Mouse (Mus musculus) myocyte (in vitro differentiated cells): ENCODE measurements around the gene Fkbp10. TPM values are rescaled to one million over a fixed set of nuclear protein-coding genes. Genes with fewer than 3 reads are reported as not detected.

Experiments
- H3K27me3 ChIP-seq: one replicate; pipeline ENCODE4 v1.6.1; 2011; ENCODE audit not compliant: control insufficient read depth, insufficient read depth, insufficient read length
- H3K36me3 ChIP-seq: one replicate; pipeline ENCODE4 v1.6.1; 2011; ENCODE audit not compliant: control insufficient read depth, insufficient read depth
- H3K4me2 ChIP-seq: one replicate; pipeline ENCODE4 v1.6.1; 2011; ENCODE audit warnings: low read depth, control low read depth
- H3K4me3 ChIP-seq: one replicate; pipeline ENCODE4 v1.5.1; 2011; ENCODE audit warnings: mild to moderate bottlenecking, control low read depth, moderate library complexity
- H3K79me2 ChIP-seq: one replicate; pipeline ENCODE4 v1.6.1; 2011; ENCODE audit not compliant: control insufficient read depth, insufficient read depth
- H3ac ChIP-seq: one replicate; pipeline ENCODE4 v1.6.1; 2011; ENCODE audit not compliant: control insufficient read depth, insufficient read length
- CEBPB ChIP-seq: IDR thresholded peaks from 2 replicates; pipeline ENCODE4 v1.6.1; 2011; ENCODE audit warnings: mild to moderate bottlenecking, moderate library complexity; ENCODE audit not compliant: poor library complexity, insufficient read depth, severe bottlenecking
- E2F4 ChIP-seq: IDR thresholded peaks from one replicate; pipeline ENCODE4 v1.6.1; 2011; ENCODE audit warnings: mild to moderate bottlenecking, control low read depth, moderate library complexity; ENCODE audit not compliant: insufficient read depth
- MAX ChIP-seq: IDR thresholded peaks from one replicate; pipeline ENCODE4 v1.6.1; 2011; ENCODE audit warnings: low read depth, mild to moderate bottlenecking, control low read depth
- MYOD1 ChIP-seq, 3 experiments: IDR thresholded peaks; one replicate each; pipeline ENCODE4 v1.6.1; 2011; ENCODE audit warnings: control low read depth in 2 of 3, low read depth in 2 of 3, mild to moderate bottlenecking in 2 of 3, moderate library complexity in 1 of 3; ENCODE audit not compliant: insufficient read length in 2 of 3, control insufficient read depth in 1 of 3
- MYOG ChIP-seq, 3 experiments: IDR thresholded peaks; one replicate each; pipeline ENCODE4 v1.6.1; 2011; ENCODE audit warnings: control low read depth in 2 of 3, low read depth in 2 of 3, mild to moderate bottlenecking in 2 of 3; ENCODE audit not compliant: insufficient read length in 2 of 3, control insufficient read depth in 1 of 3, insufficient read depth in 1 of 3
- POLR2A ChIP-seq: IDR thresholded peaks from one replicate; pipeline ENCODE4 v1.6.1; 2011; ENCODE audit warnings: low read depth, mild to moderate bottlenecking, control low read depth, moderate library complexity; ENCODE audit not compliant: insufficient read length
- POLR2AphosphoS2 ChIP-seq: IDR thresholded peaks from one replicate; pipeline ENCODE4 v1.6.1; 2011; ENCODE audit warnings: low read depth, control low read depth; ENCODE audit not compliant: insufficient read length
- REST ChIP-seq: IDR thresholded peaks from one replicate; pipeline ENCODE4 v1.6.1; 2011; ENCODE audit warnings: mild to moderate bottlenecking, control low read depth, moderate library complexity; ENCODE audit not compliant: insufficient read depth, insufficient read length
- SRF ChIP-seq: IDR thresholded peaks from one replicate; pipeline ENCODE4 v1.6.1; 2011; ENCODE audit warnings: low read depth; ENCODE audit not compliant: control insufficient read depth, insufficient read length
- TCF12 ChIP-seq: IDR thresholded peaks from one replicate; pipeline ENCODE4 v1.6.1; 2011; ENCODE audit warnings: mild to moderate bottlenecking, control low read depth; ENCODE audit not compliant: poor library complexity, insufficient read depth, severe bottlenecking
- TCF3 ChIP-seq: IDR thresholded peaks from one replicate; pipeline ENCODE4 v1.6.1; 2011; ENCODE audit warnings: low read depth, control low read depth; ENCODE audit not compliant: insufficient read length
- USF1 ChIP-seq: IDR thresholded peaks from one replicate; pipeline ENCODE4 v1.6.1; 2011; ENCODE audit warnings: low read depth, mild to moderate bottlenecking, control low read depth, moderate library complexity
- polyA plus RNA-seq: library from polyadenylated mRNA; unstranded; fragments of >200 nt; fragmentation: generic; extraction: Trizol; gene quantifications from one replicate; pipeline ENCODE4 v1.2.1, GENCODE M21; 2012; ENCODE audit warnings: missing spikeins

Gene Fkbp10
- polyA plus RNA-seq, 1 experiment: 162 TPM

DNA sequence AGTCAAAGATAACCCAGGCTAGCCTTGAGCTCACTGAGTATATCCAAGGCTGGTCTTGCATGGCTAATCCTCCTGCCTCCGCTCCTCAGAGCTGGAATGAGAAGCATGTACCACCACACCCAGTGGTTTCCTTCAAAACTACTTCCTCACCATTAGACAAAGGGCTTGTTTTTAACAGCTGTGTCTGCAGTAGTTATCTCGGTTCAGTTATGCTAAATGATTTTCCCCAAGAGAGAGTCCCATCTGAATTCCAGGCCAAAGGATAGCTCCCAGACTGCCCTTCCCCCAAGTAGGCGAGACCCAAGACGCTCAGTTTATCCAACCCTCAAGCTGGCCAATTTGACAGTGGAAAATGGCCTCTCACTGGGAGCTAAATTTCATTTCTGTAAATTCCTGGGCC lies 39.5 kb upstream of the Fkbp10 start:
- H3K79me2 ChIP-seq: no peaks in the 10 kb centered on the region
- H3K36me3 ChIP-seq: peaks cover 60% of the 10 kb centered on the region
- H3ac ChIP-seq: no peak overlapping the region
- H3K4me3 ChIP-seq: no peak overlapping the region
- H3K4me2 ChIP-seq: no peak overlapping the region
- H3K27me3 ChIP-seq: no peaks in the 10 kb centered on the region
- TF ChIP-seq USF1: no peak
- peak in 2 of 3 experiments; percentile 9 to 13 for TF ChIP-seq MYOG (IDR thresholded peaks at IDR 0.05; ENCODE audit: control insufficient read depth in 1 of 3, insufficient read depth in 1 of 3, insufficient read length in 2 of 3, low read depth in 2 of 3)

DNA sequence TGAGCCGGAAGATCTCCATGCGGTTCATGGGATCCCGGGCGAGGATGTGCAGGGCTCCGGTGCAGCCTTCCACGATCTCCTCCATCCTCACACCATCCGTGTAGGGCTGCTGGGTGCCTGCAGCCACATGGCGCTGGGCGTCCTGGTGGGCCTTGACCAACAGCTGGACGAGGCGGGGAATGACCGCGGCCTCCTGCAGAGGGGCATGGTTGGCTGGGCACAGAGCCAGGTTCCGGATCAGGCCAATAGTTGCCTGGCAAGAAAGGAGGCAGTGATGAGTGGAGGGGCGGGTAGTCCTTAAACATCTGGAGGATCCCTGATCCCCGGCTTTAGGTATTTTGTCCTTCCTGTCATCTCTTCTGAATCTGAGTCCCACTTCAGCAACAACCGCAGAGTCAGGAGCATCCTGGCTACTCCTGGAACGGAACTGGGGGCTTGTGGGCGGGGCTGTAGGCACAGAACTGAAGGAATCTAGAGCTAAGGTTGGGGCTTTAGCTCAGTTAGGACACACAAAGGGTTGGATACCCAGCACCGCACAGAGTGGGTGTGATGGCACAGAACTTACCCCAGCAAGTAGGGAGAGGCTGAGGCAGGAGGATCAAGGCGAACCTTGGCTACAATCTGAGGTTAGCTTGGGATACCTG lies 38.6 kb upstream of the Fkbp10 start:
- H3K4me2 ChIP-seq: no peak overlapping the region
- no peaks in the 10 kb centered on the region for H3K79me2 ChIP-seq
- peaks cover 59% of the 10 kb centered on the region for H3K36me3 ChIP-seq
- H3K27me3 ChIP-seq: no peaks in the 10 kb centered on the region
- TF ChIP-seq POLR2AphosphoS2: no peak
- peak in 2 of 3 experiments; percentile 33 for TF ChIP-seq MYOG (IDR thresholded peaks at IDR 0.05; ENCODE audit: control insufficient read depth in 1 of 3, insufficient read depth in 1 of 3, insufficient read length in 2 of 3, low read depth in 2 of 3)
- H3ac ChIP-seq: no peak overlapping the region
- H3K4me3 ChIP-seq: no peak overlapping the region

- peaks cover 62% of the 10 kb centered on the region for H3K36me3 ChIP-seq
- no peak overlapping the region for H3ac ChIP-seq
- H3K4me2 ChIP-seq: no peak overlapping the region
- H3K79me2 ChIP-seq: no peaks in the 10 kb centered on the region
- no peak for TF ChIP-seq E2F4
- no peak for TF ChIP-seq MYOG (IDR thresholded peaks at IDR 0.05; ENCODE audit: control insufficient read depth in 1 of 3, insufficient read depth in 1 of 3, insufficient read length in 2 of 3, low read depth in 2 of 3)
- TF ChIP-seq POLR2AphosphoS2: no peak
- no peak for TF ChIP-seq CEBPB
- TF ChIP-seq REST: no peak
- TF ChIP-seq TCF3: no peak
- TF ChIP-seq TCF12: no peak
- TF ChIP-seq USF1: no peak
- TF ChIP-seq MAX: no peak
- TF ChIP-seq MYOD1 (IDR thresholded peaks at IDR 0.05; ENCODE audit: control insufficient read depth in 1 of 3, insufficient read length in 2 of 3, low read depth in 2 of 3): no peak
- no peak for TF ChIP-seq POLR2A
- TF ChIP-seq SRF: no peak
- H3K4me3 ChIP-seq: no peak overlapping the region
- no peaks in the 10 kb centered on the region for H3K27me3 ChIP-seq
Measured at GRCm38 (mm10) chr11:100377989-100378388, 37.5 kb upstream of the Fkbp10 start.

DNA sequence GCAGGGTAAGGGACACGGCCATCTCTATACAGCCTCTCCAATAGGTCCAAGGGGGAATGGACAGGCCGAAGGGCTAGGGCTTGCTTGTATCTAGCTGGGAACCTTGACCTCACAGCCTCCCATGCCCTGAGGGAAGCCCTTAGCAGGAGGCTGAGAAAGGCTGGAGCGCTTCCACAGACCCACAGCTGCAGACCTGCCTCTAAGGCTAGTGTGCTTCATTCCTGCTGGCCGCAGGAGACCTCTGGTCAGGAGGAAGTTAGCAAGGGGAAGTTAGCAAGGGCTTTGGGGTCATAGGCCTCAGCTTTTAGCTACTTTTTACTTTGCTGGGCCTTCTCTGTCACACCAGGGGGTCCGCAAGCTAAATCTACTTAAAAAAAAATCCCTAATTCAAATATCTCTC lies 37.1 kb upstream of the Fkbp10 start:
- H3K36me3 ChIP-seq: peaks cover 59% of the 10 kb centered on the region
- H3K4me3 ChIP-seq: no peak overlapping the region
- no peaks in the 10 kb centered on the region for H3K27me3 ChIP-seq
- TF ChIP-seq MAX (no peak), REST (no peak), TCF3 (no peak), MYOG (IDR thresholded peaks at IDR 0.05; ENCODE audit: control insufficient read depth in 1 of 3, insufficient read depth in 1 of 3, insufficient read length in 2 of 3, low read depth in 2 of 3) (no peak), CEBPB (no peak), SRF (no peak), TCF12 (no peak), POLR2AphosphoS2 (no peak), E2F4 (no peak), USF1 (no peak), POLR2A (no peak), MYOD1 (IDR thresholded peaks at IDR 0.05; ENCODE audit: control insufficient read depth in 1 of 3, insufficient read length in 2 of 3, low read depth in 2 of 3) (no peak)
- H3K4me2 ChIP-seq: no peak overlapping the region
- H3ac ChIP-seq: no peak overlapping the region
- no peaks in the 10 kb centered on the region for H3K79me2 ChIP-seq

GRCm38 (mm10) chr11:100379311-100379710 lies 36.2 kb upstream of the Fkbp10 start:
- Histone ChIP-seq H3K27me3 (no peaks in the 10 kb centered on the region), H3K4me3 (no peak overlapping the region), H3K4me2 (no peak overlapping the region), H3ac (no peak overlapping the region), H3K36me3 (peaks cover 66% of the 10 kb centered on the region), H3K79me2 (no peaks in the 10 kb centered on the region)
- TF ChIP-seq SRF: no peak
- no peak for TF ChIP-seq USF1
- no peak for TF ChIP-seq TCF3
- TF ChIP-seq E2F4: no peak
- no peak for TF ChIP-seq POLR2AphosphoS2
- no peak for TF ChIP-seq REST
- TF ChIP-seq TCF12: no peak
- TF ChIP-seq MYOD1 (IDR thresholded peaks at IDR 0.05; ENCODE audit: control insufficient read depth in 1 of 3, insufficient read length in 2 of 3, low read depth in 2 of 3): no peak
- no peak for TF ChIP-seq MAX
- TF ChIP-seq POLR2A: no peak
- TF ChIP-seq MYOG (IDR thresholded peaks at IDR 0.05; ENCODE audit: control insufficient read depth in 1 of 3, insufficient read depth in 1 of 3, insufficient read length in 2 of 3, low read depth in 2 of 3): no peak
- no peak for TF ChIP-seq CEBPB
